Mouse (Mus musculus) erythroblast, embryonic 14.5 days (primary cell): ENCODE data around the gene Usmg5.

Experiments used
- GATA1 ChIP-seq: IDR thresholded peaks from 2 replicates; pipeline ENCODE4 v1.6.1; 2012; ENCODE audit warnings: low read length, inconsistent platforms, mixed read lengths
- TAL1 ChIP-seq: IDR thresholded peaks from 3 replicates; pipeline ENCODE4 v1.6.1; 2012; ENCODE audit warnings: low read length, inconsistent platforms, mixed read lengths

DNA sequence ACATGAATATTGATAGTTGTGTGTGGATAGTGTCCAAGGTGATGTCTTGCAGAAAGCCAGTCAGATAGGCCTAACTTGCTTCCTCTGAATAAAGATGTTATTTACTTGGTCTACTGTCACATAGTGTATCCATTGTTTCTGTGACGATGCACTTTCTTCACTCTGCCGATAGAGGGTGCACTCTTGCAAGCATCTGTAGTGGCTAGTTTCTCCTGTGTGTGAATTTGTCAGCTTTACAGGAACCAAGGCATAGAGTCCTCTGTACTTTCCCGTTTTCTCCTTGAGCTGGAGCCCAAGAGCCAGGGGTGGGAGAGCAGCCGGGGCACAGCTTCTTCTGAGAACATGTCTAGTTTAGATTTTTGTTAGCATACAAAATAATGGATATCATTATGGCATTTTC lies 30.6 kb upstream of the Usmg5 start:
- no peak for TF ChIP-seq GATA1
- TF ChIP-seq TAL1 = no peak
